Mouse (Mus musculus): ENCODE results near the gene Mrpl43.

Mrpl43 gene

DNA sequence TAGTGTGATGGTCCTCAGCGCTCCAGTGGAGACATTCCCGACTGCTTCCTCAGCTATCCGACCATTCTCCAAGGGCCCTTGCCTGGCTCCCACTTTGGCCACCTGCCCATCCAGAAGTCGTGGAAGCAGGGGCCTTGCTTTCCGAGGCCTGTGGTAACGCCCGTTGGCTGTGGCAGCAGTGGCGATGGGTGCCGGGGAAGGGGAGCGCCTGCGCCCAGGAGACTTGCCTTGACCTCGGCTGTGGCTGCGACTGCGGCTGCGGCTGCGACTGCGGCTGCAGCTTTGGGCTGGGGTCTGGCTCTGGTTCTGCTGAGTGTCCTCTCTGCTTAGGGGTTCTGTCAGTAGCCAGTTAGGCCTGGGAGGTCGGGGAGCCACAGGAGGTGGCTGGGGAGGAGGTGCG, 22.5 kb upstream of the Mrpl43 start:
- DNase-seq (ENCODE audit: low read depth), result no peak

- DNase-seq (ENCODE audit: low read depth), result no peak
These were observed 21.6 kb upstream of the Mrpl43 start for GRCm38 (mm10) chr19:45027848-45028247.

DNA sequence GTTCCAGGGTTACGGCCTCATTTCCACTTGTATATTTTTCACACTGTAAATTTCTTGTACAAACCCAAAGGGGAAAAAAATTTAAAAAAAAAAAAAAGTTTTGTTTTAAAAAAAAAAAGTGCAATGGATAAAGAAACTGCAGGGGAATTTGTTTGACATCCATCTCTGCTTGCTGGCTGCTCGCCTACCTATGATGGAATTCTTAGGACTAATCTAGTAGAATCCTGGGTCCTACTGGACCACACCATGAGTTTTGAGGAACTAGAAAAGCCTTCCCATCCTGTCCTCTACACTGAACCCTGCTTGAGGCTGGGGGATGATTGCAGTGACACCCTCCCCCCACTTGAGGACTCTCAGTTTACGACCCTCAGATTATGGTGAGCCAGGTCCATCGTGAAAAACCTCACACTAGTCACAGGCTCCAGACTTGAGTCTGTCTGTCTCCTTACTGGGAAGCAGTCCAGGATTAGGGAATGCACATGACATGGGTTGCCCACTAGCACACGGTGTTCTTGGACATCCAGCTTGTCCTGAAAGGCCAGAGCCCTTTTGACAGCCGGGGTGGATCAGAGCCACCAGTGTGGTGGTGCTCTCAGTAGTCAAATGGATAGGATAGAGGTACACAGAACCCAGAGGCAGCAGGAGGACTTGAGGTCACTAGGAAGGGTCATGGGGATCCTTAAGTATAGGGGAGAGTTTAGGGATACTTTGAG, 20.9 kb upstream of the Mrpl43 start:
- DNase-seq (ENCODE audit: low read depth), result no peak

DNA sequence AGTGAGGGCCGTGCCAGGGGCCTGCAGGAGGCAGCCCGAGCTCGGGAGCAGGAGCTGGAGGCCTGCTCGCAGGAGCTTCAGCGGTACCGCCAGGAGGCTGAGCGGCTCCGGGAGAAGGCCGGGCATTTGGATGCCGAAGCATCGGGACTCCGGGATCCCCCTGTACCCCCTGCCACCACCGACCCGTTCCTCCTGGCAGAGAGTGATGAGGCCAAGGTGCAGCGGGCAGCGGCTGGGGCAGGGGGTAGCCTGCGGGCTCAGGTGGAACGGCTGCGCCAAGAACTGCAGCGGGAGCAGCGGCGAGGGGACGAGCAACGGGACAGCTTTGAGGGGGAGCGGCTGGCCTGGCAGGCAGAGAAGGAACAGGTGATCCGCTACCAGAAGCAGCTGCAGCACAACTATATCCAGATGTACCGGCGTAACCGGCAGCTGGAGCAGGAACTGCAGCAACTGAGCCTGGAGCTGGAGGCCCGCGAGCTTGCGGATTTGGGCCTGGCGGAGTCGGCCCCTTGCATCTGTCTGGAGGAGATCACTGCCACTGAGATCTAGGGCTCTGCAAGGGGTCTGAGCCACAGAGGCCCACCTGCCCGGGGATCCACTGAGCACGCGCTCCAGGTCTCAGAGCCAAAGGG, 19.8 kb upstream of the Mrpl43 start:
- no peak for DNase-seq (ENCODE audit: low read depth)

DNA sequence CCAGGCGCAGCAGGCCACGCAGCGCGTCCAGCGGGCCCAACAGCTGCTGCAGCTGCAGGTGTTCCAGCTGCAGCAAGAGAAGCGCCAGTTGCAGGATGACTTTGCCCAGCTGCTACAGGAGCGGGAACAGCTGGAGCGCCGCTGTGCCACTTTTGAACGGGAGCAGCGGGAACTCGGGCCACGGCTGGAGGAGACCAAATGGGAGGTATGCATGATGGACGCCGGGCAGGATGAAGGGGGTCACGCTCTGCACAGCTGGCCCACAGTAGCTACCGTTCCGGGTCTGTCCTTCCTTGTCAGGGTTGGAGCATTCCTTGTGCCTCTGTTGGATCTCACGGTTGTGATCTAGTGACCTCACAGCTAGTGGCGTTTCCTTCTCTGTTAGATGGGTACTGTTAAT, 18.5 kb upstream of the Mrpl43 start:
- DNase-seq (ENCODE audit: low read depth), result no peak

DNA sequence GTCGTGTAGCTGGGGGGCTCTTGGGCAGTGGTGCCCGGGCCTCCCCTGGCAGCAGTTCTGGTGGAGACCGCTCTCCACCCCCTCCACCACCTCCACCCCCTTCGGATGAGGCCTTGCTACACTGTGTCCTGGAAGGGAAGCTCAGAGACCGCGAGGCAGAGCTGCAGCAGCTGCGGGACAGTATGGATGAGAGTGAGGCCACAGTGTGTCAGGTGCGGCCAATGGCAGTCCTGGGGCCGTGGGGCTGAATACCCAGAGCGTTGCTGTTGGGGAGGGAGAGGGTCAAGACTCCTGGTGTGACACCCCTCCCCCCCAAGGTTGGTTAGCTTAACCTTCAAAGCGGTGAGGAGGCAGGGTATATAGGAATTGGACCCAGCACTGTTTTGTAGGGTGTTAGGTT, 17.8 kb upstream of the Mrpl43 start:
- no peak for DNase-seq (ENCODE audit: low read depth)

- no peak for DNase-seq (ENCODE audit: low read depth)
These were observed 15.1 kb upstream of the Mrpl43 start for GRCm38 (mm10) chr19:45021362-45021761.

DNA sequence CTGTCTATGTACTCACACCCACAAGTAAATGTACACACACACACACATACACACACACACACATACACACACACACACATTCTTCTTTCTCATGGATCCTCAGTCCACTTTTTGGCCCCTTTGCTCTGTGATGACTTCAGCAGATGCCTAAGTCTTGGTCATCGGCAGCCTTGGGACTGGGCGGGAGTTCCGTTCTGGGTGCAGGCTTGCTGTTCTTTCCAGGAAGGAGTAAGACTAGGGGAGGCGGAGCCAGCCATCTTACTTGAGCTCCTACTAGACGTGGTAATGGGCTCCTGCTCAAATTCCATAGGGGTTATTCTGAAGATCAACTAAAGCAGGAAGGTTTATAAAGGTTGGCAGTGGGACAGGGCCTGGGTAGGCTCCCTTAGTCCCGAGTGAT, 14.1 kb upstream of the Mrpl43 start:
- no peak for DNase-seq (ENCODE audit: low read depth)

- peak; percentile 26 for DNase-seq (ENCODE audit: low read depth)
These were observed 12.1 kb upstream of the Mrpl43 start for GRCm38 (mm10) chr19:45018351-45018831.

- DNase-seq (ENCODE audit: low read depth), result peak; percentile 59
These were observed 11.7 kb upstream of the Mrpl43 start for GRCm38 (mm10) chr19:45017909-45018308.

- peak; percentile 52 for DNase-seq (ENCODE audit: low read depth)
These were observed 11.1 kb upstream of the Mrpl43 start for GRCm38 (mm10) chr19:45017216-45017771.

DNA sequence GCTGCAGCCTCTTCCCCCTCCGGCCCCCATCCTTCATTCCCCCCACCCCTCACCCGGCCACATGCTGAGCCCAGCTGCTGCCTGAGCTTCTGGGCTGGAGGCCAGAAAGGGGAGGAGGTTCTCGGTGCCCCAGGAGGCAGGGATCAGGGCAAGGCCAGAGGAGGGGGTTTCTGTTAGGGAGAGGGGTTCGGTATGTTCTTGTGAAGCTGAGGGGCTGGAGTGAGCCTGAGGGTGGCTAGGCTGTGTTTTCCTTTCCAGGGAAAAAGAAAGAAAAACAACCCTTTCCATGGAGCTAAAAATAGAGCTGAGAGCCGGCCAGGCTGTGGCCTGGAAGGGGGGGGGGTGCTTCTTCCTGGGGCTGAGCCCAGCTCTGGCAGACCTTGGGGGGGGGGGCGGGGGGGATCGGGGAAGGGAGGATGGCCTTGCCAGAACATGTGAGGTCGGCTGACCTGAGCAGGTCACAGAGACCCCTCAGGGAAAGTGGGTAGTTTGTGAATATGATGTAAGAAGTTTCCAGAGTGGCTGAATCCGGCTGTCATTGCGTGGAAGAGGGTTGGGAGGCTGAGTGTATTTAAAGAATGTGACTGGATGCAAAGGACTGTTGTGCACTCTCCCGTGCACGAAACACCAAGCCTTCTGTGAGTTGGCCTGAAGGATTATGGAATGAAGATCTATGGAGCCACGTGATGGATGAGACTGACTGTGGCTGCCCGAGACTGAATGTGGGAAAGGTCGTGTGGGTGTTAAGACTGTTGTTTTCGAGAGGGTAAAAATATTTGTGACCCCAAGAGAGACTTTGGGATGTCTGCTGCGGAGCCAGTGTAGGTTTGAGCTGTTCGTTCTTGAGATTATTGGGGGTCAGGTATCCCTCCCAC, 10.3 kb upstream of the Mrpl43 start:
- peak; percentile 48 for DNase-seq (ENCODE audit: low read depth)

DNA sequence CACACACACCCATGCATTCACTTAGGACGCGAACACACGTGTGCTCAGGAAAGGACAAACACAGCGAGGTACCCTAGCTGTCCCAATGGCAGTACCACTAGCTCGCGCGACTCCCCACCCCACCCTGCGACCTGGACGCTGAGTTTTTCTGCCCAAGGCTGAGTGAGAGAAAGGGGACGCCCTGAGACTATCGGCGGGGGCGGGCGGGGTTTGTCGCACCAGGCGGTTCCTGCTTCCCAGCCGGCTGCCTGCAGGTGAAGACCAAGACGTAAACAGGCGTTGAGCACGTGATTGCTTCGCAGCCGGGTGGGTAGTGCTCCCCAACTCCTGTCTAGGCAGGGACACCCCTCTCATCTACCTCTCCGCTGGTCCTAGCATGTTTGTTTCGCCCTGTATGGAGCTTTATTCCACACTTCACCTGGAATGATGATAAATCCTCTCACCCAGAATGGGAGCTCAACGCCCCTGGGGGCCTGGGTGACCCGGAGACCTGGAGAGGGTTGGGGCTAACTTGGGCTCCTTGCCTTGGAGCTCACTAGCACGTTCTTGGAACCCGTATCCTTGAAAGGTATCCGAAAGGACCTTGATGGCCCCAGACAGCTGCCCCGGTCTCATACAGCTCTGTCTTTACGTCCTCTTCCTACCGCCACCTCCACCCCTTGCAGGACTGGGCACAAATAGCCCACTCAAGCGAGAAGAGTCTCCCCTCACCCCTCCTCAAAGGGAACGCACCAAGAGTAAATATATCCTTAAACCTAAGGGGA, 9.5 kb upstream of the Mrpl43 start:
- peak; percentile 79 for DNase-seq (ENCODE audit: low read depth)

DNA sequence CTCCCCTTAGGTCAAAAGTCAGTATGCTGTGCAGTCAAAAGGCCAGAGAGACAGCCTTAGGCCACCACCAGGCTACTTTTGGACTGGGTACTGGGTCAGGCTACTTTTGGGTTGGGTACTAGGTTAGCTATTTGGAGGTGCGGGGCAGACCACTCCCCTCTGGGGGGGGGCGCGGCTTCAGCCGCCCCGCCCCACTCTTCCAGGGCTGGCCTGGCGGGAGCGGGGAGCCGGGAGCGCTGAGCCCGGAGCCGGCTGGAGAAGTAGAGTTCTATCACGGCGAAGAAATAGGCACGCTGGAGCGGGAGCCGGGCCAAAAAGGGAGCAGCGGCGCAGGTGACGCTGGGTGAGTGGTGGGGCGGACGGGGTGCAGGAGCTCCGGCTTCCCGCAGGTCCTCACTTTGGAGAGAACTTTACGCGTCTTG, 8.8 kb upstream of the Mrpl43 start:
- DNase-seq (ENCODE audit: low read depth), result peak; percentile 57

GRCm38 (mm10) chr19:45014335-45014971, 8.2 kb upstream of the Mrpl43 start, which contains the start of gene Lzts2:
Gene Lzts2 (plus strand): TSS chr19:45014414.
- peak; percentile 57 for DNase-seq (ENCODE audit: low read depth)

DNA sequence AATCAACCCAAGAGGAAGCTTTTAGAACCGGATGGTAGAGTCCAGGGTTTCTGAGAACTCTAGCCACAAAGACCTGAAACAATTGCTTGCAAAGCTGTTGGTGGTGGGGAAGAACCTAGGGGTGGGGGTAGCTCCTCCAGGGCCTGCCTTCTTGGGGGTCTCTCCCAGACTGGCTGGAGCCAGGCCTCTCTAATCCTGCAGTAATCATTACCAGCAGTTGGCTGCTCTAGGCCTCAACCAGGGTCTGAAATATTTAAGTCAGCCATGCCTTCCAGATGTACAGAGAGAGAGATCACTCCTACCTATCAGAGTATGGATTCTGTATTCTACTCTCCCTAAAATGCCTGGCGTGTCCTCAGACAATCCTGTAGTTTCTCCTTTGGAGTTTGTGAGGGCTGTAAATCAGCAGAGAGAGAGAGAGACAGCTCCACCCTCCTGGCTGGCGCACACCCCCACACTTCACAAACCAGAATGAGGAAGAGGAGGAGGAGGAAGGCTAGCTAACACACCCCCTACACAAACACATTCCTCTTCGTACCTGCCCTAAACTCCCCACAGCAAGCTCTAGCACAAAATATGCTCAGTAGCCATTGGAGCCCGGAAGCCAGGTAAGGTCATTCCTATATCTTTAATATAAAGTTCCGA, 7.5 kb upstream of the Mrpl43 start:
- DNase-seq (ENCODE audit: low read depth), result peak; percentile 28

- DNase-seq (ENCODE audit: low read depth), result peak; percentile 59
These were observed 6.4 kb upstream of the Mrpl43 start for GRCm38 (mm10) chr19:45012636-45013035.

- no peak for DNase-seq (ENCODE audit: low read depth)
These were observed 6.0 kb upstream of the Mrpl43 start for GRCm38 (mm10) chr19:45012219-45012618.

DNA sequence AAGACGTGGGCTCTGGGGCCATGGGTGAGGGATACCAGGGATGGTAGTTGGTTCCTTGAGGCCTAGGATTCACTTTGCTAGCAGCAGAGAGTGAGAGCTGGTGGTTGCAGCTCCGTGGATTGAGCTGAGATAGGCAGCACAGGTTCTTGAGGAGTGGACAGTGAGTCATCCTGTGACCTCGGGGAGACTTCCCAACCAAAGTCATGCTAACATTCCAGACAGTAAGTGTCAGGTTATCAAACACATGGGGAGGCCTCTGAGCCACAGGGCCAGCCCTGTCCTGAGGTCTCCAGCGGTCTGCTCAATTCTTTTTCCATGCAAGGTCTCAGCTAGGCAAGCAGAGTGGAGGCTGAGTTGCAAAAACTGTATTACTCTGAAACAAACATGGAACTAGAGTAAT, 4.4 kb upstream of the Mrpl43 start:
- DNase-seq (ENCODE audit: low read depth), result no peak

- DNase-seq (ENCODE audit: low read depth), result no peak
These were observed 1.4 kb upstream of the Mrpl43 start for GRCm38 (mm10) chr19:45007425-45008191.
